Mouse (Mus musculus) bone marrow, adult 2 months (tissue): ENCODE data around the gene Spire2.

Source experiments
- CTCF ChIP-seq: fragments of 200-500 bp; IDR thresholded peaks from 2 replicates; pipeline ENCODE4 v1.5.1; 2011; ENCODE audit warnings: low read length, control low read depth; ENCODE audit not compliant: control insufficient read depth, insufficient read depth
- POLR2A ChIP-seq: fragments of 200-500 bp; IDR thresholded peaks from 2 replicates; pipeline ENCODE4 v1.6.1; 2011; ENCODE audit warnings: low read depth, mild to moderate bottlenecking, control low read depth, low read length, borderline replicate concordance; ENCODE audit not compliant: control insufficient read depth

DNA sequence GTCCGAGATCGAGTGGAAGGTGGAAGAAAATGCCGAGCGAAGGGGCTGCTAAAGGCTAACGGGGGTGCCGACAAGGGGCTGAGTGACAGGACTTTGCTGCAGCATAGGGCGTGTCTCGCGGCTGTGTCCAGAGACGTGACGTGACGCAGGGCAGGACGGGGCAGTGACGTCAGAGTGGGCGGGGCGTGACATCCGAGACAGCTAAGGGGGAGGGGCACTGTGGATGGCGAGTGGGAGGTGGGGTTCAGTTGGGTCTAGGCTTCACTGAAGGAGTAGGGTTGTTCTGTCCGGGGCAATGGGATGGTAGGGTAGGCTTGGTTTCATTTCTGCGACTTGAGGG is 41.7 kb downstream of the Spire2 start:
- no peak for TF ChIP-seq CTCF
- peak; percentile 71 for TF ChIP-seq POLR2A
